Mouse (Mus musculus): Measurements from ENCODE around the gene Tshz2. TPM values are rescaled to one million over a fixed set of nuclear protein-coding genes. Genes with fewer than 3 reads are reported as not detected.

Gene Tshz2
- polyA plus RNA-seq, 1 experiment, result 4.5 TPM

- Histone ChIP-seq H3K4me3 (ENCODE audit: control insufficient read depth, low read depth, low read length) (no peak overlapping the region), H3K27ac (ENCODE audit: control insufficient read depth, insufficient read depth, low read depth, low read length) (no peak overlapping the region), H3K4me1 (ENCODE audit: control insufficient read depth, insufficient read depth, low read length) (peaks cover 2% of the 10 kb centered on the region), H3K27me3 (ENCODE audit: control insufficient read depth, insufficient read depth, low read length) (no peaks in the 10 kb centered on the region), H3K36me3 (ENCODE audit: control insufficient read depth, insufficient read depth, low read length) (no peaks in the 10 kb centered on the region)
- no peak for TF ChIP-seq POLR2A (IDR thresholded peaks at IDR 0.05; ENCODE audit: control insufficient read depth, low read depth, low read length)
- TF ChIP-seq CTCF (IDR thresholded peaks at IDR 0.05; ENCODE audit: control insufficient read depth, insufficient read depth, insufficient replicate concordance, low read depth, low read length), result no peak
Measured at GRCm38 (mm10) chr2:170031872-170032271, 399.1 kb downstream of the Tshz2 start.

GRCm38 (mm10) chr2:170033219-170033618, 400.4 kb downstream of the Tshz2 start:
- no peak for TF ChIP-seq CTCF (IDR thresholded peaks at IDR 0.05; ENCODE audit: control insufficient read depth, insufficient read depth, insufficient replicate concordance, low read depth, low read length)
- TF ChIP-seq POLR2A (IDR thresholded peaks at IDR 0.05; ENCODE audit: control insufficient read depth, low read depth, low read length), result no peak
- H3K4me3 ChIP-seq (ENCODE audit: control insufficient read depth, low read depth, low read length), result no peak overlapping the region
- no peak overlapping the region for H3K27ac ChIP-seq (ENCODE audit: control insufficient read depth, insufficient read depth, low read depth, low read length)
- peaks cover 2% of the 10 kb centered on the region for H3K4me1 ChIP-seq (ENCODE audit: control insufficient read depth, insufficient read depth, low read length)
- H3K27me3 ChIP-seq (ENCODE audit: control insufficient read depth, insufficient read depth, low read length), result no peaks in the 10 kb centered on the region
- H3K36me3 ChIP-seq (ENCODE audit: control insufficient read depth, insufficient read depth, low read length), result no peaks in the 10 kb centered on the region

GRCm38 (mm10) chr2:170034794-170035193, 402.0 kb downstream of the Tshz2 start:
- H3K4me3 ChIP-seq (ENCODE audit: control insufficient read depth, low read depth, low read length), result no peak overlapping the region
- H3K4me1 ChIP-seq (ENCODE audit: control insufficient read depth, insufficient read depth, low read length), result peaks cover 2% of the 10 kb centered on the region
- no peaks in the 10 kb centered on the region for H3K27me3 ChIP-seq (ENCODE audit: control insufficient read depth, insufficient read depth, low read length)
- no peak for TF ChIP-seq CTCF (IDR thresholded peaks at IDR 0.05; ENCODE audit: control insufficient read depth, insufficient read depth, insufficient replicate concordance, low read depth, low read length)
- TF ChIP-seq POLR2A (IDR thresholded peaks at IDR 0.05; ENCODE audit: control insufficient read depth, low read depth, low read length), result no peak
- no peaks in the 10 kb centered on the region for H3K36me3 ChIP-seq (ENCODE audit: control insufficient read depth, insufficient read depth, low read length)
- no peak overlapping the region for H3K27ac ChIP-seq (ENCODE audit: control insufficient read depth, insufficient read depth, low read depth, low read length)

- Histone ChIP-seq H3K27ac (ENCODE audit: control insufficient read depth, insufficient read depth, low read depth, low read length) (no peak overlapping the region), H3K4me1 (ENCODE audit: control insufficient read depth, insufficient read depth, low read length) (peaks cover 2% of the 10 kb centered on the region), H3K4me3 (ENCODE audit: control insufficient read depth, low read depth, low read length) (no peak overlapping the region), H3K36me3 (ENCODE audit: control insufficient read depth, insufficient read depth, low read length) (no peaks in the 10 kb centered on the region), H3K27me3 (ENCODE audit: control insufficient read depth, insufficient read depth, low read length) (no peaks in the 10 kb centered on the region)
- TF ChIP-seq POLR2A (IDR thresholded peaks at IDR 0.05; ENCODE audit: control insufficient read depth, low read depth, low read length) (no peak), CTCF (IDR thresholded peaks at IDR 0.05; ENCODE audit: control insufficient read depth, insufficient read depth, insufficient replicate concordance, low read depth, low read length) (no peak)
Measured at GRCm38 (mm10) chr2:170036791-170037241, 404.0 kb downstream of the Tshz2 start.

GRCm38 (mm10) chr2:170037346-170037745, 404.5 kb downstream of the Tshz2 start:
- H3K4me3 ChIP-seq (ENCODE audit: control insufficient read depth, low read depth, low read length), result no peak overlapping the region
- H3K4me1 ChIP-seq (ENCODE audit: control insufficient read depth, insufficient read depth, low read length), result peaks cover 2% of the 10 kb centered on the region
- no peaks in the 10 kb centered on the region for H3K36me3 ChIP-seq (ENCODE audit: control insufficient read depth, insufficient read depth, low read length)
- no peaks in the 10 kb centered on the region for H3K27me3 ChIP-seq (ENCODE audit: control insufficient read depth, insufficient read depth, low read length)
- TF ChIP-seq CTCF (IDR thresholded peaks at IDR 0.05; ENCODE audit: control insufficient read depth, insufficient read depth, insufficient replicate concordance, low read depth, low read length) (no peak), POLR2A (IDR thresholded peaks at IDR 0.05; ENCODE audit: control insufficient read depth, low read depth, low read length) (no peak)
- H3K27ac ChIP-seq (ENCODE audit: control insufficient read depth, insufficient read depth, low read depth, low read length), result no peak overlapping the region

DNA sequence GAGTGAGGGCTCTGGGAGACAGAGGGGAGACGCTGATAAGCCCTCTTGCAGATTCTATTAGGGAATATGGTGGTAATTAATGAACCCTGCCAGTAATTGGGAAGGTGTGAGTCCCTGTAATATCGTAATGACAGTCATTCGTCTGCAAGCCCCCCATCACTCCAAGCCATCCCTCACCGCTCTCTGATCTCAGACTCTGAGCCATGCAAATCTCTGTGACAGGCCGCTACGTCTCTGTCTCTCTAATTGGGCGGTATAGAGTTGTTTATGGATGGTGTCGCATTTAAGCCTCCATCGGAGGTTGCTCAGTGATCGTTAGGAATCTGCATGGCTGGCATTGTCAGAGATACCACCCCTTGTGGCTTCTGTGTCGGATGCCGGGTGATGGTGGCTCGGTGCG, 407.0 kb downstream of the Tshz2 start:
- TF ChIP-seq POLR2A (IDR thresholded peaks at IDR 0.05; ENCODE audit: control insufficient read depth, low read depth, low read length) (no peak), CTCF (IDR thresholded peaks at IDR 0.05; ENCODE audit: control insufficient read depth, insufficient read depth, insufficient replicate concordance, low read depth, low read length) (no peak)
- Histone ChIP-seq H3K27ac (ENCODE audit: control insufficient read depth, insufficient read depth, low read depth, low read length) (no peak overlapping the region), H3K4me3 (ENCODE audit: control insufficient read depth, low read depth, low read length) (no peak overlapping the region), H3K27me3 (ENCODE audit: control insufficient read depth, insufficient read depth, low read length) (no peaks in the 10 kb centered on the region), H3K36me3 (ENCODE audit: control insufficient read depth, insufficient read depth, low read length) (no peaks in the 10 kb centered on the region), H3K4me1 (ENCODE audit: control insufficient read depth, insufficient read depth, low read length) (peaks cover 10% of the 10 kb centered on the region)

DNA sequence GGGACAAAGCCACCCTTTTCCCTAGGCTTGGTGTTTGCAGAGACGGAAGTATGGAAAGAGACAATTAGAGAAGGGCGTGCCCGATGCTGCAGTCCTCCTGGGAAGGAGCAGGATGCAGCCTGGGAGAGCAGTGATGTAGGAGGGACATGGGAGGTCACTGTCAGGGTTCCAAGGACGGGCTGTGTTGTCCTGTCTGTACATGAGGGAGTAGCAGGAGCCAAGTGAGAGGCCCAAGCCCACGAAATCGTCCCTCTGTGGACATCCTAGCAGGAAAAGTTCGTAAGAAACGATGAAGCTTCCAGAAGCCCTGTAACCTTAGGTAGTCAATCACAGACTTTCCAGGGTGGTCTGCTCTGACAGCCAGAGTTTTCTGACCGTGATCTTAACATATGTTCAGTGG, 408.3 kb downstream of the Tshz2 start:
- TF ChIP-seq CTCF (IDR thresholded peaks at IDR 0.05; ENCODE audit: control insufficient read depth, insufficient read depth, insufficient replicate concordance, low read depth, low read length), result no peak
- no peak for TF ChIP-seq POLR2A (IDR thresholded peaks at IDR 0.05; ENCODE audit: control insufficient read depth, low read depth, low read length)
- no peak overlapping the region for H3K4me3 ChIP-seq (ENCODE audit: control insufficient read depth, low read depth, low read length)
- no peaks in the 10 kb centered on the region for H3K36me3 ChIP-seq (ENCODE audit: control insufficient read depth, insufficient read depth, low read length)
- peak overlapping the region; percentile 55 for H3K27ac ChIP-seq (ENCODE audit: control insufficient read depth, insufficient read depth, low read depth, low read length)
- no peaks in the 10 kb centered on the region for H3K27me3 ChIP-seq (ENCODE audit: control insufficient read depth, insufficient read depth, low read length)
- peaks cover 8% of the 10 kb centered on the region for H3K4me1 ChIP-seq (ENCODE audit: control insufficient read depth, insufficient read depth, low read length)
